Mouse (Mus musculus): Measurements from ENCODE around the gene Phlda2.

GRCm38 (mm10) chr7:143544368-143544767, 41.4 kb upstream of the Phlda2 start:
- TF ChIP-seq CTCF (IDR thresholded peaks at IDR 0.05; ENCODE audit: low read depth, low read length) (no peak), POLR2A (IDR thresholded peaks at IDR 0.05; ENCODE audit: borderline replicate concordance, low read depth, low read length) (no peak)
